In the genomic region with DNA sequence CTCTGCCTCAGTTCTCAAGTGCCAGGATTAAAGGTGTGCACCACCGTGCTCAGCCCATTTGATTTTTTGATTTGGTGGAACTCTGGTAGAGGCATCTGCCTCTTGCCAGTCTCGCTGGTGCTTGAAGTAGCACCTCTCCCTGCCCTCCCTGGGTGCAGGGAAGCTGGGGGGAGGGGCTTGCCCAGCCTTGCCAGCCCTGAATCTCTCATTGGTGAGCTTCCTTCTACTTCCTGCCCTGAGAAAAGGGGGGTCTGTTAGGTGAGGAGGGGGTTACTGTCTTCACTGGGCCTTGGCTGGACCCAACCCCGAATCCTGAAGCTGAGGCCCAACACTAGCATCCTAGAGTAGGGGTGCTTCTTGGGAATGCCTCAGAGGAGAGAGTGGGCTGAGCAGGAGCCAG, we compare ENCODE assay signal across 10 mouse cellular contexts. TPM values are rescaled to one million over a fixed set of nuclear protein-coding genes. Genes with fewer than 3 reads are reported as not detected.
A peak's percentile ranks its signal among the peaks of the same experiment; 100 is the strongest.
DNase-seq lines count a peak whose midpoint lies in the region; ATAC-seq and TF ChIP-seq lines count a peak whose summit lies in the region.
"Had no signal": no experiment of that assay in that cellular context is flagged by ENCODE, and none has a peak within 500 bp of the region (broad histone marks: within the 10 kb centered on the region; RNA-seq: fewer than 3 reads in every experiment).

No protein-coding gene starts in this region.

- H3K36me3 ChIP-seq in forebrain, embryonic 12.5 days (replicated peaks): peaks cover 85% of the 10 kb centered on the region
- peaks cover 24% of the 10 kb centered on the region for H3K36me3 ChIP-seq in forebrain, embryonic 16.5 days (ENCODE audit: control insufficient read depth, insufficient read depth)
- H3K36me3 ChIP-seq in hindbrain, embryonic 10.5 days: peaks cover 96% of the 10 kb centered on the region
- peaks cover 73% of the 10 kb centered on the region for H3K36me3 ChIP-seq in midbrain, embryonic 14.5 days (ENCODE audit: control insufficient read depth, insufficient read depth, low read length)

- H3K4me2 ChIP-seq in forebrain, embryonic 12.5 days: no peak overlapping the region
- H3K4me2 ChIP-seq in forebrain, embryonic 16.5 days (ENCODE audit: low read length): no peak overlapping the region
- H3K4me2 ChIP-seq in midbrain, embryonic 14.5 days (ENCODE audit: low read length): peak overlapping the region; percentile 4; the same call in 1 of the 2 replicates

- no peak for TF ChIP-seq POLR2A in lung, adult 2 months (IDR thresholded peaks at IDR 0.05; ENCODE audit: borderline replicate concordance, extremely low read depth, low read depth, low read length)

- H3K4me3 ChIP-seq in forebrain, embryonic 12.5 days (replicated peaks): no peak overlapping the region; the same call in 1 of the 2 replicates
- H3K4me3 ChIP-seq in forebrain, embryonic 16.5 days (replicated peaks; ENCODE audit: low read length): no peak overlapping the region
- H3K4me3 ChIP-seq in lung, adult 2 months (replicated peaks; ENCODE audit: extremely low read depth, low read depth, low read length): no peak overlapping the region
- peak overlapping the region; percentile 16; the same call in 1 of the 2 replicates for H3K4me3 ChIP-seq in hindbrain, embryonic 10.5 days
- H3K4me3 ChIP-seq in midbrain, embryonic 14.5 days (replicated peaks; ENCODE audit: low read depth, low read length): no peak overlapping the region
- H3K4me3 ChIP-seq: erythroblast, embryonic 14.5 days had no signal

- H3K4me1 ChIP-seq in forebrain, embryonic 12.5 days: peaks cover 72% of the 10 kb centered on the region
- peaks cover 61% of the 10 kb centered on the region for H3K4me1 ChIP-seq in forebrain, embryonic 16.5 days (replicated peaks; ENCODE audit: control insufficient read depth, insufficient read depth, low read length)
- H3K4me1 ChIP-seq in lung, adult 2 months (ENCODE audit: control insufficient read depth, insufficient read depth, low read length): peaks cover 63% of the 10 kb centered on the region
- H3K4me1 ChIP-seq in hindbrain, embryonic 10.5 days (replicated peaks): peaks cover 68% of the 10 kb centered on the region
- H3K4me1 ChIP-seq in midbrain, embryonic 14.5 days (ENCODE audit: control insufficient read depth, insufficient read depth, low read length): peaks cover 46% of the 10 kb centered on the region

- peak; percentile 32 for DNase-seq in lung, adult 2 months
- no peak for DNase-seq in lung, postnatal 10 days
- DNase-seq in hindbrain, embryonic 10.5 days (ENCODE audit: low spot score): no peak
- no peak for DNase-seq in midbrain, embryonic 14.5 days
- DNase-seq in left cerebral cortex, postnatal 10 days (ENCODE audit: extremely low spot score in 1 of 2, low spot score in 2 of 2): no peak
- DNase-seq: cerebellum, adult 11 months had no signal

- 88% methylated on average over 3 of the region's 3 CpGs for WGBS in forebrain, embryonic 12.5 days
- 88% methylated on average over 3 of the region's 3 CpGs for WGBS in forebrain, embryonic 16.5 days
- 34% methylated on average over 3 of the region's 3 CpGs for WGBS in lung, adult 2 months
- WGBS in hindbrain, embryonic 10.5 days: 81% methylated on average over 3 of the region's 3 CpGs
- 71% methylated on average over 3 of the region's 3 CpGs for whole genome bisulfite sequencing in midbrain, embryonic 14.5 days

- H3K9ac ChIP-seq in forebrain, embryonic 12.5 days: peak overlapping the region; percentile 56; the same call in 1 of the 2 replicates
- no peak overlapping the region for H3K9ac ChIP-seq in forebrain, embryonic 16.5 days (replicated peaks; ENCODE audit: low read depth, low read length)
- no peak overlapping the region for H3K9ac ChIP-seq in midbrain, embryonic 14.5 days (replicated peaks; ENCODE audit: low read length)

- no peak for TF ChIP-seq CTCF in lung, adult 2 months (IDR thresholded peaks at IDR 0.05; ENCODE audit: insufficient read depth, low read length)

- H3K27me3 ChIP-seq in forebrain, embryonic 12.5 days: no peaks in the 10 kb centered on the region
- no peaks in the 10 kb centered on the region for H3K27me3 ChIP-seq in forebrain, embryonic 16.5 days (replicated peaks; ENCODE audit: control insufficient read depth, insufficient read depth, low read length)
- H3K27me3 ChIP-seq in hindbrain, embryonic 10.5 days (ENCODE audit: insufficient read depth, poor library complexity, severe bottlenecking): no peaks in the 10 kb centered on the region
- H3K27me3 ChIP-seq in midbrain, embryonic 14.5 days (ENCODE audit: control insufficient read depth, insufficient read depth, low read length): no peaks in the 10 kb centered on the region

- 0 out of 2 replicates have a peak overlapping the region, but pooled peaks have one; percentile 36 for H3K27ac ChIP-seq in forebrain, embryonic 12.5 days
- no peak overlapping the region for H3K27ac ChIP-seq in forebrain, embryonic 16.5 days (ENCODE audit: low read length)
- peak overlapping the region; percentile 98 for H3K27ac ChIP-seq in hindbrain, embryonic 10.5 days
- H3K27ac ChIP-seq in midbrain, embryonic 14.5 days (replicated peaks; ENCODE audit: low read depth, low read length): no peak overlapping the region

- intact Hi-C loops in left cerebral cortex, postnatal 10 days (cut with DNase I): no loop called here

- ATAC-seq in forebrain, embryonic 12.5 days (ENCODE audit: low FRiP score): no peak
- ATAC-seq in forebrain, embryonic 16.5 days: no peak
- no peak for ATAC-seq in midbrain, embryonic 14.5 days (ENCODE audit: low FRiP score, low TSS enrichment)
- no peak for ATAC-seq in granulocyte monocyte progenitor cell, adult 5-6 weeks (replicated peaks; ENCODE audit: poor library complexity, severe bottlenecking)

- no peaks in the 10 kb centered on the region for H3K9me3 ChIP-seq in forebrain, embryonic 12.5 days
- H3K9me3 ChIP-seq in forebrain, embryonic 16.5 days (ENCODE audit: control insufficient read depth, low read length): no peaks in the 10 kb centered on the region
- no peaks in the 10 kb centered on the region for H3K9me3 ChIP-seq in hindbrain, embryonic 10.5 days
- H3K9me3 ChIP-seq in midbrain, embryonic 14.5 days (ENCODE audit: control insufficient read depth, low read length): no peaks in the 10 kb centered on the region

RNA-seq across cellular contexts. Expression of a gene that starts 7.2 kb away (rescaled TPM):
- polyA plus RNA-seq in forebrain, embryonic 12.5 days (2016; fragmentation: Nextera tagmentation; extraction: Ambion mirVana): 33.9 and 35.1 TPM in 2 replicates
- 24.5 and 27.7 TPM in 2 replicates for polyA plus RNA-seq in forebrain, embryonic 16.5 days (2015; fragmentation: Nextera tagmentation; extraction: Ambion mirVana)
- 87.2 and 115 TPM in 2 replicates for polyA plus RNA-seq in lung, adult 2 months (2012; rRNA removed)
- 26.5 and 30.0 TPM in 2 replicates for polyA plus RNA-seq in hindbrain, embryonic 10.5 days (2016; fragmentation: Nextera tagmentation; extraction: Ambion mirVana)
- polyA plus RNA-seq in midbrain, embryonic 14.5 days (2014; fragmentation: Nextera tagmentation; extraction: Ambion mirVana): 36.5 and 38.5 TPM in 2 replicates
- total RNA-seq in granulocyte monocyte progenitor cell, adult 5-6 weeks (2014; fragmentation: Nextera tagmentation): 10.9 and 13.9 TPM in 2 replicates
- total RNA-seq in granulocyte monocyte progenitor cell, adult 5-6 weeks (2017): 12.2 and 13.6 TPM in 2 replicates
- total RNA-seq in left cerebral cortex, postnatal 10 days (2021): 100 to 1,000 TPM; 101 to 108 TPM

Comparison
In these comparisons a context has a peak if more than half of its experiments do, and no peak if none do; other contexts are left out.
1. H3K27ac ChIP-seq: peak in forebrain, embryonic 12.5 days (single experiment) and hindbrain, embryonic 10.5 days (single experiment); none in forebrain, embryonic 16.5 days (single experiment) and midbrain, embryonic 14.5 days (single experiment).